Mouse (Mus musculus) C2C12 (cell line): ENCODE data around the gene Fam19a3.

Experiments used
- CEBPB ChIP-seq: IDR thresholded peaks from one replicate; pipeline ENCODE4 v1.6.1; 2011; ENCODE audit warnings: low read depth, mild to moderate bottlenecking, control low read depth, moderate library complexity
- CTCF ChIP-seq: IDR thresholded peaks from one replicate; pipeline ENCODE4 v1.5.1; 2011; ENCODE audit not compliant: control insufficient read depth, insufficient read depth, insufficient read length
- MYOD1 ChIP-seq: IDR thresholded peaks from one replicate; pipeline ENCODE4 v1.6.1; 2011; ENCODE audit warnings: low read depth; ENCODE audit not compliant: control insufficient read depth, insufficient read length
- USF1 ChIP-seq: IDR thresholded peaks from one replicate; pipeline ENCODE4 v1.6.1; 2011; ENCODE audit warnings: low read depth, mild to moderate bottlenecking, control low read depth, moderate library complexity

DNA sequence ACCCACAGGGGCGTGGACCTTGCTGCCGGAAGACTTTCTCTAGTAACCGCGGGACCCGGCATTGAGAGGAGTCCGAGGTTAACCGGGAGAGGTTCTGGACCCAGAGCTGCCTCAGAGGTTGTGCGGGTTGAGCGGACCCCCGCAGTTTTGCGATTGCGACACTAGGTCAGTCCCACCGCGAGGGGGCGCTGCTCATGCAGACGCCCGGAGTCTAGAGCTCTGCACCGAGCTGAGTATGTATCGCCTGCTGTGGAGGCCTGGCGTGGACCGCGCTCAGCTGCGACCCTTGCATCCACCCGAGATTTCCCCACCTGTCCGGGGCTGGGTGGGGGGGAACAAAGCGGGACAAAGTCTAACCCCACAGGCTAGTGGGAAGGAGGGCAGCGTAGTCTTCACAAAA lies 23.2 kb downstream of the Fam19a3 start:
- TF ChIP-seq CTCF, result peak; percentile 2
- no peak for TF ChIP-seq MYOD1
- no peak for TF ChIP-seq USF1
- no peak for TF ChIP-seq CEBPB
